Mouse (Mus musculus) Muller cell, postnatal 12 days (primary cell): ENCODE data around the gene Gm15217.

Experiments
- DNase-seq: peaks from one replicate; pipeline ENCODE4 v3.0.0-alpha.2; 2015; ENCODE audit errors: inconsistent ontology term

The Gm15217 gene

DNA sequence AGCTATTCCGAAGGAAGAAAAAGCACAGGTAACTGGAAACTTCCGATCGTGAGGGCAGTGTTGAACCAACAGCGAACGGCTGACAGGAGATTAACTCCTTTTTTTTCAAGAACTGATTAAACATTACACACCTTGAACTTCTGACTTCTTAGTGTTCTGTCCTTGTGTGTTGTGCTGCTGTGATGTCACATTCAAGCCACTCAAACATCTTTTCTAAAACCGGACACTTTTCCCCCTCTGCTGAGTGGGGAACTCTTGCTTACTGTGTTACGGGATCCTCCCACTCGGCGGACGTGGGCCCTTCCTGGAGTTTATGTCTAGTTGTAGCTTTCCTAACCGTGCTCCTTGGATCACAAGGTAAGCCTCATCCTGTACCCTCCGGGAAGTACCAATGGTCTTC is at the start of gene Gm15217:
TSS of gene Gm15217 (plus strand) at position 130 of the 400 bp plus-strand sequence.
- no peak for DNase-seq

DNA sequence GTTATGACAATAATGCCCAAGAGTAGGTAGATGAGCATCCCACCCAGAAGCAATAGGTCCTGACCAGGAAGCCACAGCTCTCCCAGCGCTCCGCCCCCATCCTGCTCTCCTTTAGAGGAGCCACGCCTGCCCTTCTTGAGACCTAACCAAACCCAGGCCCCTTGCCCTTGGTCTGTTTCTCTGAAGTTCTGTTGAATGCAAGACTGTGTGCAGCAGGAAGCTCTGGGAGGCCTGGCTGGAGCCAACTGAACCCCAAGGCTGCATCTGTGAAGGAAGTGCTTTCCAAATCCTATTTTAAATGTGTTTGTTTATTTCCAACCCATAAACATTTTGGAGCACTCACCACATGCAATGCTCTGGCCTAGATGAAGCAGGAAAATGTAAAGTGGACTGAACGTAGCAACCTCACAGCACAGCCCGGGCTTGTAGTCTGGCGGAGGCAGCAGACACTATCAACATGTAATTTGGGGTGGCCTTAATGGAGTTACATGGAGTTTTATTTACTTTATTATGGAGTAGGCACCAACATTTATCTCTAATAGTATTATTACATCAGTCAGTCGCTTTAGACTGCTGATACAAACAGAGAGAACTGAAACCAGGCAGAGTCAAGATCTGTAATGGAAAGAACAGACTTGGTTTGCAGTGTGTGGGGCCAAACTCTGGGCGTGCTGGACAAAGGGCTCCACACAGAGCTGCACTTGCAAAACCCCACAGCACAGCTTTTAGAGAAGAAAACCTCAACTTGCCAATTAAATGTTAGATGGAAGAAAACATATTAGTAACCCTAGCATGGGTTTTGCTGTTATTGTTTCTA is 45.6 kb upstream of the Gm15217 start:
- DNase-seq = no peak

DNA sequence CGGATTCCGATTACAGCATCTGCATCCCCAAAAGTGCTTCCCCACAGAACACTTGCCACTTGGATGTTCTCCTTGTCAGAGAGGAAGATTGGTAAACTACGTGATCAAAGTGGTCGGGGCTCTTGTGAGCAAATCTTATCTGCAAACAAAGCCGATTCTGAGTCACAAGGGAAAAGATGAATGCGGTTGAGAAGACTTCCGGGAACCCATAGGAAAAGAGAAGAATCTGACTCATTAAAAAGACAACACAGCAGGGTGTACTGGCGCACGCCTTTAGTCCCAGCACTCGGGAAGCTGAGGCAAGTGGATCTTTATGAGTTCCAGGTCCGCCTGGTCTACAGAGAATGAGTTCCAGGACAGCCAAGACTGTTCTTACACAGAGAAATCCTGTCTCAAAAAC is 40.4 kb upstream of the Gm15217 start:
- no peak for DNase-seq

GRCm38 (mm10) chr14:46344750-46345149 is 34.5 kb upstream of the Gm15217 start:
- DNase-seq = no peak

- no peak for DNase-seq
These were observed 21.9 kb upstream of the Gm15217 start for GRCm38 (mm10) chr14:46357286-46357685.

GRCm38 (mm10) chr14:46357696-46358095 is 21.5 kb upstream of the Gm15217 start:
- no peak for DNase-seq

DNA sequence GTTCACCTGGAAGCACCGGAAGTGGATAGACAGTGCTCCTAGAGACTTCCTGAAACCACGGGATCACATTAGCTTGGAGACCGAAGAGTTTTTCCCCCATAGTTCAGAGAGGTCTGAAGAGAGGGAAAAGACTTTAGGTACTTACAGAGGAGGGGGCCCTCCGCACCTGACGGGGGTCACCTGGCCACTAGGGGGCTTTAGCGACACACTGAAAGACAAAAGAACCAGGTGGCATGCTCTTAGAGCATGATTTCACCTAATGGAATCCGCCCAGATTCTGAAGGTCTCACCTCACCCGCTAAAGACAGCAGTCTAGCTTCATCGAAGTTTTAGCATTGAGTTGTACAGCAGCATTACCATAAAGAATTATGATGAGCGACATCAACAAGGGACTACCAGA is 16.0 kb upstream of the Gm15217 start:
- DNase-seq = no peak

DNA sequence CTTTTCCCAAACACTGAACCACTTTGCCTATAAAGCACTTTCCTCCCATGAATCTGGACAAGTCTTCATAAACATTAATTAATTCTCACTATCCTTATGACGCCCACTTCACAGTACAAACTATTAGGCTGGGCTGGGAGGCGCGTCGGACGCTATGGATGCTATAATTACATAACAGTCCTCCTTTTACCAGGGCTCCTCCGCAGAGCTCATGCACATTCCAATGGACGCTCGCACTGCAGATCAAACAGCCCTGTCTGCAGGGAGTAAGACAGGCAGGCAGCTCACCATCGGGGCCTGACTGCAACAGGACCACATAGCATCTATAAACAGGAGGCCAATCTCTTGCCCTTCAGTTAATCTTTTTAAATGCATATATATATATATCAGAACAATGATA is 6.8 kb upstream of the Gm15217 start:
- no peak for DNase-seq

GRCm38 (mm10) chr14:46375796-46376195 is 3.4 kb upstream of the Gm15217 start:
- DNase-seq = no peak

DNA sequence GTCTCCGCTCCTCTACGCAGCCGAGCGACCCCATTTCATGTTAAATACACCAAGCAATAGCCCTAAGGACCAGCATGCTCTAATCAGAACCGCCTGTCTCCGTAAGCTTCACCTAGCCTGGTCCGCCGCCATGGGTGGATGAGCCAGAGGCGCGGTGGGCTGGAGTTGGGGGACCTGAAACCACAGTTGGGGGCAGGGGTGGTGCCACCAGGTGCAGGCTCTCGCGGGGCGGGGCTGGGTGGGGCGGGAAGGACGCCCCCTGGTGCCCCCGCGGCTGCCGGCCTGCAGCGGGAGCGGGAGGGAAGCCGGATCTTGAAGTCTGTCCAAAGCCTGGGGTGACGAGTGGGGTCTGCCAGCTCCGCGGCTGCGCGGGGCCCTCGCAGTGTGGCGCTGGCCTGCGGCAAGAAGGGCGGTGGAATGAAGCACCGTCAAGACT is 1.1 kb downstream of the Gm15217 start:
- peak; percentile 12 for DNase-seq

DNA sequence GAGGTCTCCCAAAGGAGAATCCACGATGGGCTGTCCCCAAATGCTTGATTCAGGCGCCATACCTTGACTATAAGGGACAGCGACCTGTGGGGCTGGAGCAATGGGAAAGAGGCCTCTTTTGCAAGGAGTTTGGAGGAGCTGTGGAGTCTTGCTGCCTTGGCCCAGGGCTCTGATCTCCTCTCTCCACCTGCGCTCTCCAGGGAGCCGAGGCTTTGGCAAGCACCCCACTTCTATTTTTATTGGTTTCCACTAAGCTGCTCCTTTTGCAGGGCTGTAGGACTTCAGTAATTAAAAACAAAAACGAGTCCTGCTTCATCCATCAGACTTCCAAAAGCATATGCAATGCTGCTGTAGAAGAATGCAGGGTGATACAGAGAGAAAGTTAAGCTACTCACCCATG is 2.2 kb downstream of the Gm15217 start:
- DNase-seq = peak; percentile 26

DNA sequence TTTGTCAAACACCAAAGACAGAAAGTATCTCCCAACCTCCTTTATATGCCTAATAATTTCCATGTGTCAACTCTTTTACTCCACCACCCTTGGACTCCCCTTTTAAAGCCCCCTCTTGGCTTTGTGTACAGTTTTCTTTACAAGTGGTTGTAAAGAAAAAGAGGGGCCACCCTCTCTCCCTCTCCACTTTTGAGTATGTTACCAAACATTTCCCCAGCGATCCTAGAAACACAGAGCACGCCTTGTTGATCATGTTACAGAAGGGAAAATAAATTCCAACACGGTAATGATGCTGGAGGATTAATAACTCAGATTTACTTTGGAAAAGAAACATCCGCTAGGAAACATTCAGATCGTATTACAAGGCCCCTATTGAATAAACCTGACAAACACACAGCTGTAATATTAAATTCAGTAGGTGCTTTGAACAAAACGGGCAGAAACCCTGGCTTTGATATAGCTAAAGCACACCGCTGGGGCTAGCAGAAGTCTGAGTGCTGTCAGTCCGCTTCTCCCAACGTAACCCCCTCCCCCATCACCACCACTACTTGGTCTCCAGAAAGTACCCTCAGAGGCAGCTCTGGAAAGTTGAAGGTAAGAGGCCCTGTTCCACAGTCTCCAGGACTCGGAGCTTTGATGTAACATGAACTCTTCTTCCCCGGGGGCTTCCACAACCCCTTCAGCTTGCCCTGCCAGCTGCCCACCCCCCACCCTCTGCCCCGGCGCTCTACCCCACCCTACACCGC is 5.9 kb downstream of the Gm15217 start:
- DNase-seq = no peak

DNA sequence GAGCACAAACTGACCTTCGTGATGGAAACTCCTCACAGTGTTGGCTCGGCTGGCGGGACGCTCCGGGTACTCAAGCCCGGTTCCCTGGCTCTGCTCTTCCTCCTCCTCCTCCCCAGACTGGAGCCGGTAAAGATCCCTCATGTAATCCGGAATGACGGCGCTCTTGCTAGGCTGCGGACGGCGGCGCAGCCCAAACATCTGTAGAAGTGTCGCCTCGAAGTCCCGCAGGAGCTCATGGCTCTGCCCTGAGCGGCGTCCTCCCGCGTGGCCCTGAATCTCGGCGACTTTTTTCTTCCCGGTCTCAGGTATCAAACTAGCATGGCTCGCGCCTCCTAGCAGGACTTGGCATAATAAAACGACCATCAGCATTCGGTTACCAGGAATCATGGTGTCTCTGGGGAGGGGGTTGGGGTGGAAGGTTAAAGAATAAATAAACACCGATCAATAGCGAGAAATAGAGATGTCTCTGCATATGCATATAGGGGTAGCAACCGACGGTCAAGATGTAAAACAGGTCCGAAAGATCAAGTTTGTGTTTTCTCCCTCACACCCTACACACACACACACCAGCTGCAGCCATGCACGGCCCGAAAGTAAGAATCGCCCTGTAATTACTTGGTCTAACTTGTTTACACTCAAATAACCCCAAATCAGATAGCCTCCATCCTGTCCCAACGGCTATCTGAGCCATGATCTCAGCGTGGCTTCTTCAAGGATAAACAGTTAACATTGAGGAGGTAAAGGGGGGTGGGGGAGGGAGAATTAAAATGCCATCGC is 6.7 kb downstream of the Gm15217 start:
- DNase-seq = peak; percentile 37

GRCm38 (mm10) chr14:46386478-46387356 is 7.5 kb downstream of the Gm15217 start:
- DNase-seq = no peak

DNA sequence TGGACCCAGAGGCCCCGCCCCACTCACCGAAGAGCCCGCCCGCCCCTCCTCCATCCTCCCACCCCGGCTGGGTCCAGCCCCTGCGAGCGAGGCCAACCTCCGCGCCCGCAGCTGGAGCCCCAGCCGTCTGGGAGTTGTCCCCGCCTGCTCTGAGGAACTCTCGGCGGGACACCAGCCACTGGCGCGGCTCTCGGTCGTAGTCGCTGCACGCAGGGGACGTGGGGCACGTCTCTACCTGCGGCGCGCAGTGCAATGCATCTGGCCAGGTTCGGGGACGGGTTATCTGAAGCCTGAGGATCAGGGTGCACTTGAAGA is 8.1 kb downstream of the Gm15217 start:
- DNase-seq = peak; percentile 92

DNA sequence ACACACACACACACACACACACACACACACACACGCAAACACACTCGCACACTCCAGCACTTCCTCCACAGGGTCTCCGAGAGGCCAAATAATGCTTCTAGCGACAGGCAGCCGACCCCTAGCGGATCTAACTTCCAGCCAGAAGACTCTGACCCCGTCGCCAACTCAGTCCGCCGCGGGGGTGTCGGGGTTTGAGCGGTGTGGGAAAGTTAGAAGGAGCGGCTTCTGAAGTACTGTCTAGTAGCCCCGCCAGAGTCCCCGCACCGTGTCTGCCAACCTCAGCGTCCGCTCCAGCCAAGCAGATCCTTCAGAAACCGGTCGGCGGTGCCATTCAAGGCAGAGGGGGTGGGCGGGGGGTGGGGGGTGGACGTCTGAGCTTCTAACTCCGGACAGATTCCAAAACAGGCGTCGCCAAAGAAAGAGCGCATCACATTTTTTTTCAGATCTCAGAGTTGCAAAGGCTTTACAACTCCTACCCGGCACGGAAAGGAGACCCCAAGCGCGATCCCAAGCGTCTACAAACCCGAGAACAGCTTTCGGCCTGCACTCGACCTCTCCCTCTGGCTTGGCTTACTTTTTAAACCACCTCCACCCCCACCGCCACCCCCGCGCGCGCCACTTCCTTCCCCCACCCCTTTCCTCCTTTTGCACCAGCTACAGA is 8.7 kb downstream of the Gm15217 start:
- DNase-seq = peak; percentile 85

DNA sequence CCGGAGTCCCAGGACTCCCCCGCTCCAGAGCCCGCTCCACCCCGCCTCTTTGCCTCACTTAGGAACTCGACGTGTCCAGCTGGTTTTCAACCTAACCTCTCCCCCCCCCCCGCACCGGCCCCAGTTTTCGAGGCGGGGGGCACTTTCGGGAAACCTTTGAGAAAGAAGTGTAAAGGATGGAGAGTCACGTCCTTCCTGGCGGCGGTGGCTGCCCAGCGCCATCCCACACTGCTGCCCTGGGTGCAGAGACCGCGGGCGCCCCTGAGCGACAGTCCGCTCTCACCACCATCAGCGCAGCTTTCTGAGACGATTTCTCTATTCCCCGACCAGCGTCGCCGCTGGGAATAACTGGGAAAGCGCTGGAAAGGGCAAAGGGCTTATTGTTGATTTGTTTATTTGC is 9.4 kb downstream of the Gm15217 start:
- DNase-seq = peak; percentile 62

- no peak for DNase-seq
These were observed 10.4 kb downstream of the Gm15217 start for GRCm38 (mm10) chr14:46389438-46390248.

GRCm38 (mm10) chr14:46390249-46390775 is 11.1 kb downstream of the Gm15217 start, which contains the start of gene Bmp4:
Gene Bmp4 (minus strand): TSS chr14:46390669.
- peak; percentile 16 for DNase-seq
